Mouse (Mus musculus): ENCODE data around the gene Hspa8. TPM values are rescaled to one million over a fixed set of nuclear protein-coding genes. Genes with fewer than 3 reads are reported as not detected.
"Not testable (repeated sequence)": the region's sequence is repeated elsewhere in the genome, so short reads cannot be mapped to it uniquely, and the experiment has no call there.

Gene Hspa8
- polyA plus RNA-seq, 1 experiment from 2014 or later, result 2,391 TPM

DNA sequence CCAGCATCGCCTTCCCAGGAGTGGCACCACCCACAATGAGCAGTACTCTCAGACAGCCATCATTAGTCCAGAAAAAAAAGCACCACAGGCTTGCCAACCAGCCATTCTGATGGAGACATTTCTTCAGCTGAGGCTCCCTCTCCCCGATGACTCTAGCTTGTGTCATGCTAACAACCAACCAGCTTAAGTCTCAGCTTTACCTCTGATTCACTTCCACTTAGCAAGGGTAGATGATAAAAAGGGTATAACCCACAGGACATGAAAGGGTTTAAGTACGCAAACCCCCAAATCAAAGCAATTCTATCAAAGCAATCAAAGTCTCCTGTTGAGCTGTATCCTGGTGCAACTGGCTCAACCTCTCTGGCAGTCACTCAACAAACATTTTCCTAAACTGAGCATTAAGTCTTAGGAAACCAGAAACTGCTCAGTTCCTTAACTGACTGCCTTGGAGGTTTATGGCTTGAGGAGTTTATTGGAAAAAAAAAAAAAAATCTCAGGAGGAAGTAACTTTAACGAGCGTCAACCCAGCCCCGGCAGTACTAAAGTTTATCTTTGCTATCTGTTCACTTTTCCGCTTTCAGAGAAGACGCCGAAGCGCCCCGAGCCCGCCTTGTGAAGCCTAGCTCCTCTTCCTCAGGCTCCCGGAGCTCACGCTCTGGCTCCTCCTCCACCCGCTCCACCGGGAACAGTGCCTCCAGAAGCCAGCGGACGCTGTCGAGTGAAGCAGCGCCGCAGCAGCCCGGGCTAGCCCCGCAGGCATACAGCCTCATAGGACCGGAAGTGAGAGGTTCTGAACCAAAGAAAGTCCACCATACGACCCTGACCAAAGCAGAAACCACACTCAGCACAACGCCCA is 18.8 kb upstream of the Hspa8 start:
- peak; percentile 75 for ATAC-seq (ENCODE audit: low read depth)
- peak overlapping the region; percentile 49 for H3K4me2 ChIP-seq (ENCODE audit: low read depth, low read length)
- peak overlapping the region; percentile 38 for H3K9ac ChIP-seq (ENCODE audit: low read length)

DNA sequence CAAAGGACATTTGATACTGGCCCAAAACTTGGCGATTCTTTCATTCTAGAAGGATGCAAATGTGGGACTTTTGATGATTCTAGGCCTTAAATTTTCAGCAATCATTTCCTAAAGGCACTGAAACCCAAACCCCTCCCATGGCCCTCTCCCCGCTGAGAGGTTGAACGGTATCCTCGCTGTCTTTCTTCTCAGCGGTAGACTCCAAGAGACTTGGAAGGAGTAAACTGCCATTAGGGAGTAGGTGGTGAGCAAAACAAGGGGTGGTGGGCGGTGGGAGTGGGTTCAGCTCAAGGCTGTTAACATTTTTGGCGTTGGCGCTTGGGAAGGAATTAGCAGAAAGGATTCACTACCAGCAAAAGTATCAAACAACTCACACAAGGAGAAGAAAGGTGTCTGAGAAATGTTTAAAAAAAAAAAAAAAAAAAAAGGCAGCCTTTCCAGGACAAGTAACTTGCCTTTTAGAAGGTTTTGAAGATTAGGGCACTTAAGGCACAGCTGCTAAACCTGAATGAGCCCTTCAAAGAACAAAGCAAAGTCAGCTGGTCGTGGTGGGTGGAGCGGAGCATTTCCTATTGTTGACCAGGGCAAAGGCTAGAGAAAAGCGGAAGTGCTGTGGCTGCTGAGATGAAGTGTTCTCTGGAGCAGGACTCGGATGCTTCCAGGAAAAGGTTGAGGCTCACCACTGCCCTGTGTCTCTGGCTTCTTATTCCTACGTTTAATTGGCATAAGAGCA is 17.0 kb upstream of the Hspa8 start:
- peaks cover 12% of the 10 kb centered on the region for H3K4me1 ChIP-seq (replicated peaks; ENCODE audit: control insufficient read depth, insufficient read depth, low read length)
- H3K4me2 ChIP-seq (ENCODE audit: low read depth, low read length), result peak overlapping the region; percentile 29; the same call in 1 of the 2 replicates
- no peaks in the 10 kb centered on the region; the same call in 1 of the 2 replicates for H3K36me3 ChIP-seq (ENCODE audit: control insufficient read depth, insufficient read depth, low read length)
- no peak overlapping the region for H3K4me3 ChIP-seq (ENCODE audit: low read length)
- ATAC-seq (ENCODE audit: low read depth), result peak; percentile 80
- no peak overlapping the region for H3K9ac ChIP-seq (ENCODE audit: low read length)
- H3K9me3 ChIP-seq (ENCODE audit: control insufficient read depth, low read length), result no peaks in the 10 kb centered on the region
- no peaks in the 10 kb centered on the region for H3K27me3 ChIP-seq (ENCODE audit: control insufficient read depth, insufficient read depth, low read depth, low read length)
- WGBS, result 24% methylated on average over 13 of the region's 13 CpGs
- peak overlapping the region; percentile 87 for H3K27ac ChIP-seq (ENCODE audit: low read length)

More for the DNA sequence above, 18.8 kb upstream of the Hspa8 start:
- Histone ChIP-seq H3K27me3 (ENCODE audit: control insufficient read depth, insufficient read depth, low read depth, low read length) (no peaks in the 10 kb centered on the region), H3K9me3 (ENCODE audit: control insufficient read depth, low read length) (no peaks in the 10 kb centered on the region), H3K4me1 (replicated peaks; ENCODE audit: control insufficient read depth, insufficient read depth, low read length) (peaks cover 12% of the 10 kb centered on the region), H3K27ac (ENCODE audit: low read length) (peak overlapping the region; percentile 70), H3K36me3 (ENCODE audit: control insufficient read depth, insufficient read depth, low read length) (no peaks in the 10 kb centered on the region; the same call in 1 of the 2 replicates), H3K4me3 (ENCODE audit: low read length) (peak overlapping the region; percentile 28)
- WGBS, result 24% methylated on average over 26 of the region's 26 CpGs

DNA sequence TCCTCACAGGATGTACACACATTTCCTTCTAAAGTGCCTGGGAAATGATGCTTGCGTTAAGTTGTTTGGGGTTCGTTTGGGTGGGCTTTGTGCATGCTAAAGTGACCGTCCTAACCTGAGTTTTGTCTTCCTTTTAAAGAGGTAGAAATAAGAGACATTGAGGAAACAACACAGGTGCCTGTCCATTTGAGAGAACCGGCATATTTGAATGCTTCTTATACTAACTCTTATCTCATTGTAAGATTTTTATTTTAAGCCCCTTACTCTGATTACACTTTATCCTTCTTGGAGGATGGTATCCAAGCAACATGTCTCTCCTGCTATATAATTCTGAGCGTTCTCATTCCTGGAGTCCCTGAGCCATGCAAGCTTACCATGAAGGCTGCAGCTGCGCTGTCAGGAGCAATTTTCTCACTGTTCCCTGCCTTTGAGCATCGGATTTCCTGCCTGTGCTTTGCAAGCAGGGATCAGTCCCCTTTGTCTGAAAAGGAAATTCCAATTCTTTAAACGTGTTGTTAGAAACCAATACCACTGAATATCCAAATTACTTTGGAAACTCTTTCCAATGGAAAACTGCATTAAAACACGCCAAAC is 16.3 kb upstream of the Hspa8 start:
- H3K4me2 ChIP-seq (ENCODE audit: low read depth, low read length), result peak overlapping the region; percentile 16; the same call in 1 of the 2 replicates
- ATAC-seq (ENCODE audit: low read depth), result no peak

DNA sequence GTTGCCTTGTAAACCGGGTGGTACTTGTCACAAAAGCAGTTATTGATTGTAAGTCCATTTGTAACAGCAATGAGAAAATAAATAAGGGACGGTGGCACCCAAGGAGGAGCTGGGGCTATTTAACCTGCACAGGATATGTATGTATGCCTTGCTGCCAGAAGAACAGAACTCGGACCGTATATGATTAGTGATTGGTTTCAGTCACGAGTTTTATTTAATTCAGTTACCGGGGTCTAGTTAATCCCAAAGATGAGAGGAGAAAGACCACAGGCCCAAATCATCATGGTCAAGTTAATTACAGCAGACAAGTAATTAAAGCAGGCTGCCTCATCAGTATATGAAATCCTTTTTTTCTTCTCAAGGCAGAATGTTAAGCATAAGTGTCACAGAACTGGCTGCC is 15.3 kb upstream of the Hspa8 start:
- H3K4me3 ChIP-seq (ENCODE audit: low read length), result no peak overlapping the region
- H3K4me2 ChIP-seq (ENCODE audit: low read depth, low read length), result no peak overlapping the region
- no peaks in the 10 kb centered on the region for H3K9me3 ChIP-seq (ENCODE audit: control insufficient read depth, low read length)
- ATAC-seq (ENCODE audit: low read depth), result no peak
- H3K27me3 ChIP-seq (ENCODE audit: control insufficient read depth, insufficient read depth, low read depth, low read length), result no peaks in the 10 kb centered on the region
- peaks cover 12% of the 10 kb centered on the region for H3K4me1 ChIP-seq (replicated peaks; ENCODE audit: control insufficient read depth, insufficient read depth, low read length)
- H3K36me3 ChIP-seq (ENCODE audit: control insufficient read depth, insufficient read depth, low read length), result no peaks in the 10 kb centered on the region; the same call in 1 of the 2 replicates
- 74% methylated on average over 6 of the region's 6 CpGs for WGBS
- no peak overlapping the region for H3K9ac ChIP-seq (ENCODE audit: low read length)
- no peak overlapping the region for H3K27ac ChIP-seq (ENCODE audit: low read length)

More for the DNA sequence above, 16.3 kb upstream of the Hspa8 start:
- H3K9me3 ChIP-seq (ENCODE audit: control insufficient read depth, low read length), result no peaks in the 10 kb centered on the region
- no peaks in the 10 kb centered on the region; the same call in 1 of the 2 replicates for H3K36me3 ChIP-seq (ENCODE audit: control insufficient read depth, insufficient read depth, low read length)
- H3K9ac ChIP-seq (ENCODE audit: low read length), result no peak overlapping the region
- H3K27me3 ChIP-seq (ENCODE audit: control insufficient read depth, insufficient read depth, low read depth, low read length), result no peaks in the 10 kb centered on the region
- H3K4me1 ChIP-seq (replicated peaks; ENCODE audit: control insufficient read depth, insufficient read depth, low read length), result peaks cover 12% of the 10 kb centered on the region
- H3K27ac ChIP-seq (ENCODE audit: low read length), result peak overlapping the region; percentile 57
- H3K4me3 ChIP-seq (ENCODE audit: low read length), result no peak overlapping the region
- 13% methylated on average over 9 of the region's 9 CpGs for WGBS

DNA sequence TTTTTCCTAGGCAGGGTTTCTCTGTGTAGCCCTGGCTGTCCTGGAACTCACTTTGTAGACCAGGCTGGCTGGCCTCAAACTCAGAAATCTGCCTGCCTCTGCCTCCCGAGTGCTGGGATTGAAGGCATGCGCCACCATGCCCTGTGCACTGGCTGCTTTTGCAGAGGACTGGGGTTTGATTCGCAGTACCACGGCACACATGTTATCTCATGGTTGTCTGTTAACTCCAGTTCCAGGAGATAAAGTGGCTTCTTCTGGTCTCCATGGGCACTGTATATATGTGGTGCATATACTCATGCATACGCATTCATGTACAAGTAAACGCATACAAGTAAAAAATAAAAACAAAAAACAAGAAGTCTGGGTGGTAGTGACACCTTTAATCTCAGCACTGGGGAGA is 14.0 kb upstream of the Hspa8 start:
- 92% methylated on average over 6 of the region's 6 CpGs for WGBS
- not testable (repeated sequence) for H3K9ac ChIP-seq (ENCODE audit: low read length); H3K27me3 ChIP-seq (ENCODE audit: control insufficient read depth, insufficient read depth, low read depth, low read length); H3K27ac ChIP-seq (ENCODE audit: low read length); H3K36me3 ChIP-seq (ENCODE audit: control insufficient read depth, insufficient read depth, low read length); ATAC-seq (ENCODE audit: low read depth); H3K9me3 ChIP-seq (ENCODE audit: control insufficient read depth, low read length); H3K4me2 ChIP-seq (ENCODE audit: low read depth, low read length); H3K4me3 ChIP-seq (ENCODE audit: low read length)
- H3K4me1 ChIP-seq (replicated peaks; ENCODE audit: control insufficient read depth, insufficient read depth, low read length), result peaks cover 12% of the 10 kb centered on the region

DNA sequence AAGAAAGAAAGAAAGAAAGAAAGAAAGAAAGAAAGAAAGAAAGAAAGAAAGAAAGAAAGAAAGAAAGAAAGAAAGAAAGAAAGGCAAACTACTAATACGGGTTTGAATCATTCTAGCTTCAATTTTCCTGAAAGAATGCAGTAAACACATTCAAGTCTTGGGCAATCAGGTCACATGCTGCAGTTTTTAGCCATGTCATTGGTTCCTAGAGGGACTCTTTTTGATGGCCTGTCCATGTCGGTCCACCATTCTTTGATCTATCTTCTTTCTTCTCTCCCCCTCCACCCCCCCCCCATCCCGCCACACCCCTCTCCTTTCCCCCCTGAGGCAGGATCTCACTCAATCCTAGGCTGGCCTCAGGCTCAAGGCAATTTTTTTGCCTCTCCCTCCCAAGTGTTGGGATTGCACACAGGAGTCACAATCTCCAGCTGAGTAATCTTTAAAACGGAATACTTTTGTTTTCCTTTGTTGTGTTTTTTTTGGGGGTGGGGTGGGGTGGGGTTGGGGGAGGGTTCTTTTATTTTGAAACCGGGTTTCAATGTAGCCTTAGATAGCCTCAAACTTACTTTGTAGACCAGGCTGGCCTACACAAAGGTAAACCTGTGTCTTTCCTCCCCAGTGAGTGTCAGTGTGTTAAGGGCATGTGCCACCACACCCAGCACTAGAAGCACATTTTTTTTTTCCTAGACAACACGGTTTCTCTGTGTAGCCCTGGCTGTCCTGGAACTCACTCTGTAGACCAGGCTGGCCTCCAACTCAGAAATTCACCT is 8.7 kb upstream of the Hspa8 start:
- 72% methylated on average over 6 of the region's 6 CpGs for WGBS
- Histone ChIP-seq H3K4me3 (ENCODE audit: low read length) (no peak overlapping the region), H3K27me3 (ENCODE audit: control insufficient read depth, insufficient read depth, low read depth, low read length) (no peaks in the 10 kb centered on the region), H3K4me1 (replicated peaks; ENCODE audit: control insufficient read depth, insufficient read depth, low read length) (no peaks in the 10 kb centered on the region), H3K9me3 (ENCODE audit: control insufficient read depth, low read length) (no peaks in the 10 kb centered on the region), H3K36me3 (ENCODE audit: control insufficient read depth, insufficient read depth, low read length) (no peaks in the 10 kb centered on the region), H3K4me2 (ENCODE audit: low read depth, low read length) (no peak overlapping the region), H3K27ac (ENCODE audit: low read length) (no peak overlapping the region), H3K9ac (ENCODE audit: low read length) (no peak overlapping the region)
- ATAC-seq (ENCODE audit: low read depth), result no peak

DNA sequence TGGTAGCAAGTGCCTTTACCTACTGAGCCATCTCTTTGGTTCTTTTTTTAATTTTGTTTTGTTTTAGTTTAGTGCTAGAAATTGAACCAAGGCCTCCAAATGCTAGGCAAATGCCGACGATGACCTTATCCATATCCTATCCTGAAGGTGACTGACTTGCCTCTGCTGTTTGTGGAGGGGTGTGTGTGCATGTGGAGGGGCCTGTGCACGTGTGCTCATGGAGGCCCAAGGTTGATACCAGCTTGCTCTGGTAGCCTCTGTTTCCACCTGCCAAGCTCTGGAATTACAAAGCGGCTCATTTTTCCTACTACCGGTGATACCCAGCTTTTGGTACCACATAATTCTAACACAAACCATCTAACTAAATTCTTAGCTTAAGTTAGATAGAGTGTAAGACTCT is 7.2 kb upstream of the Hspa8 start:
- Histone ChIP-seq H3K4me3 (ENCODE audit: low read length) (no peak overlapping the region), H3K36me3 (ENCODE audit: control insufficient read depth, insufficient read depth, low read length) (no peaks in the 10 kb centered on the region), H3K9ac (ENCODE audit: low read length) (no peak overlapping the region), H3K9me3 (ENCODE audit: control insufficient read depth, low read length) (no peaks in the 10 kb centered on the region), H3K4me1 (replicated peaks; ENCODE audit: control insufficient read depth, insufficient read depth, low read length) (no peaks in the 10 kb centered on the region), H3K4me2 (ENCODE audit: low read depth, low read length) (no peak overlapping the region), H3K27ac (ENCODE audit: low read length) (no peak overlapping the region), H3K27me3 (ENCODE audit: control insufficient read depth, insufficient read depth, low read depth, low read length) (no peaks in the 10 kb centered on the region)
- 95% methylated on average over 5 of the region's 5 CpGs for WGBS
- ATAC-seq (ENCODE audit: low read depth), result no peak

DNA sequence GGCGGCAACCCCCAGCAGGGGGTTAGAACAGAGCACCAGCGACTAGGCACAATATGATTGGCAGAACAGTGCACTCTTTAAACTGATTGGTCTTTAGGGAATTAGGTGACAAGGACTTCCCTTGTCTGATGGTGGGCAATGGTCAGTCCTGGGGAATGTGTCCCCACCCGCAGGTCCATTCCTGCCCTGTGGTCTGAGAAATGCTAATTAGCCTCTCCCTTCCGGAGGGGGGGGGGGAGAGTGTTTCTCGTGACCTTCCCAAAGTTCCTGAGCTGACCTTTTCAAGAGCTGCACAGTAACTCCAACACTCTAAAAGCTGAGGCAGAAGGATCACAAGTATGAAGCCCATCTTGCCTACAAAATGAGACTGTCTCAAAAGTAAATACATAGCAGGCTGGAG is 6.5 kb upstream of the Hspa8 start:
- H3K27ac ChIP-seq (ENCODE audit: low read length), result no peak overlapping the region
- WGBS, result 39% methylated on average over 5 of the region's 5 CpGs
- H3K4me1 ChIP-seq (replicated peaks; ENCODE audit: control insufficient read depth, insufficient read depth, low read length), result peaks cover 4% of the 10 kb centered on the region
- H3K9me3 ChIP-seq (ENCODE audit: control insufficient read depth, low read length), result no peaks in the 10 kb centered on the region
- no peak for ATAC-seq (ENCODE audit: low read depth)
- no peak overlapping the region for H3K9ac ChIP-seq (ENCODE audit: low read length)
- H3K4me2 ChIP-seq (ENCODE audit: low read depth, low read length), result no peak overlapping the region
- no peaks in the 10 kb centered on the region for H3K36me3 ChIP-seq (ENCODE audit: control insufficient read depth, insufficient read depth, low read length)
- H3K27me3 ChIP-seq (ENCODE audit: control insufficient read depth, insufficient read depth, low read depth, low read length), result no peaks in the 10 kb centered on the region
- H3K4me3 ChIP-seq (ENCODE audit: low read length), result no peak overlapping the region
